Mouse (Mus musculus) testis, adult 2 months (tissue): ENCODE data around the gene Pstpip1.

Experiments used
- CTCF ChIP-seq: fragments of 200-500 bp; IDR thresholded peaks from 2 replicates; pipeline ENCODE4 v1.5.1; 2012; ENCODE audit warnings: low read depth, mild to moderate bottlenecking, inconsistent platforms, low read length, moderate library complexity; ENCODE audit not compliant: control insufficient read depth, insufficient read depth, insufficient replicate concordance
- POLR2A ChIP-seq: fragments of 200-500 bp; IDR thresholded peaks from 2 replicates; pipeline ENCODE4 v1.6.1; 2012; ENCODE audit warnings: low read depth, mild to moderate bottlenecking, inconsistent platforms, low read length, moderate library complexity; ENCODE audit not compliant: control insufficient read depth

GRCm38 (mm10) chr9:56134614-56135013, 44.9 kb downstream of the Pstpip1 start:
- TF ChIP-seq POLR2A (no peak), CTCF (no peak)
